Mouse (Mus musculus): ENCODE measurements around the gene Ube2l6.
A peak's percentile ranks its signal among the peaks of the same experiment; 100 is the strongest.
"Not testable (repeated sequence)": the region's sequence is repeated elsewhere in the genome, so short reads cannot be mapped to it uniquely, and the experiment has no call there.

The Ube2l6 gene

GRCm38 (mm10) chr2:84793154-84793553 is 5.5 kb upstream of the Ube2l6 start:
- DNase-seq (ENCODE audit: low spot score): no peak

GRCm38 (mm10) chr2:84793871-84794270 is 4.8 kb upstream of the Ube2l6 start:
- no peak for DNase-seq (ENCODE audit: low spot score)

GRCm38 (mm10) chr2:84797833-84798492 is 665 bp upstream of the Ube2l6 start:
- DNase-seq (ENCODE audit: low spot score): peak; percentile 69

GRCm38 (mm10) chr2:84799041-84799561 is 473 bp downstream of the Ube2l6 start:
- peak; percentile 39 for DNase-seq (ENCODE audit: low spot score)

GRCm38 (mm10) chr2:84800304-84800703 is 1.7 kb downstream of the Ube2l6 start:
- DNase-seq (ENCODE audit: low spot score): no peak

- not testable (repeated sequence) for DNase-seq (ENCODE audit: low spot score)
These were observed 2.6 kb downstream of the Ube2l6 start for GRCm38 (mm10) chr2:84801223-84801622.

GRCm38 (mm10) chr2:84803963-84804362 is 5.3 kb downstream of the Ube2l6 start:
- no peak for DNase-seq (ENCODE audit: low spot score)

GRCm38 (mm10) chr2:84806546-84806945 is 7.9 kb downstream of the Ube2l6 start:
- DNase-seq (ENCODE audit: low spot score): no peak

GRCm38 (mm10) chr2:84809330-84809729 is 10.7 kb downstream of the Ube2l6 start:
- DNase-seq (ENCODE audit: low spot score): no peak

GRCm38 (mm10) chr2:84810526-84810885 is 11.9 kb downstream of the Ube2l6 start:
- no peak for DNase-seq (ENCODE audit: low spot score)

- peak; percentile 82 for DNase-seq (ENCODE audit: low spot score)
These were observed 12.4 kb downstream of the Ube2l6 start for GRCm38 (mm10) chr2:84810886-84811577.

- DNase-seq (ENCODE audit: low spot score): peak; percentile 27
These were observed 13.3 kb downstream of the Ube2l6 start for GRCm38 (mm10) chr2:84811880-84812279.

GRCm38 (mm10) chr2:84812676-84813075 is 14.0 kb downstream of the Ube2l6 start:
- DNase-seq (ENCODE audit: low spot score): no peak

GRCm38 (mm10) chr2:84819861-84820260 is 21.2 kb downstream of the Ube2l6 start:
- no peak for DNase-seq (ENCODE audit: low spot score)

- DNase-seq (ENCODE audit: low spot score): no peak
These were observed 23.9 kb downstream of the Ube2l6 start, which contains the start of gene Smtnl1 for GRCm38 (mm10) chr2:84822552-84822951. TSS of gene Smtnl1 (minus strand) at chr2:84822652.

- no peak for DNase-seq (ENCODE audit: low spot score)
These were observed 24.6 kb downstream of the Ube2l6 start for GRCm38 (mm10) chr2:84823237-84823636.

GRCm38 (mm10) chr2:84826488-84827282 is 28.1 kb downstream of the Ube2l6 start, which contains the start of gene Timm10:
TSS of gene Timm10 (plus strand) at chr2:84826997.
- peak; percentile 84 for DNase-seq (ENCODE audit: low spot score)

GRCm38 (mm10) chr2:84827283-84827920 is 28.8 kb downstream of the Ube2l6 start:
- DNase-seq (ENCODE audit: low spot score): peak; percentile 7

GRCm38 (mm10) chr2:84831666-84832391 is 33.2 kb downstream of the Ube2l6 start:
- peak; percentile 67 for DNase-seq (ENCODE audit: low spot score)

GRCm38 (mm10) chr2:84837107-84837506 is 38.5 kb downstream of the Ube2l6 start:
- DNase-seq (ENCODE audit: low spot score): no peak
